Mouse (Mus musculus) 3T3-L1 (cell line): ENCODE measurements around the gene Map3k11.

ENCODE experiments used
- DNase-seq: peaks from one replicate; pipeline ENCODE4 v3.0.0-alpha.2; 2015; ENCODE audit warnings: low read depth, low spot score

Map3k11 gene

DNA sequence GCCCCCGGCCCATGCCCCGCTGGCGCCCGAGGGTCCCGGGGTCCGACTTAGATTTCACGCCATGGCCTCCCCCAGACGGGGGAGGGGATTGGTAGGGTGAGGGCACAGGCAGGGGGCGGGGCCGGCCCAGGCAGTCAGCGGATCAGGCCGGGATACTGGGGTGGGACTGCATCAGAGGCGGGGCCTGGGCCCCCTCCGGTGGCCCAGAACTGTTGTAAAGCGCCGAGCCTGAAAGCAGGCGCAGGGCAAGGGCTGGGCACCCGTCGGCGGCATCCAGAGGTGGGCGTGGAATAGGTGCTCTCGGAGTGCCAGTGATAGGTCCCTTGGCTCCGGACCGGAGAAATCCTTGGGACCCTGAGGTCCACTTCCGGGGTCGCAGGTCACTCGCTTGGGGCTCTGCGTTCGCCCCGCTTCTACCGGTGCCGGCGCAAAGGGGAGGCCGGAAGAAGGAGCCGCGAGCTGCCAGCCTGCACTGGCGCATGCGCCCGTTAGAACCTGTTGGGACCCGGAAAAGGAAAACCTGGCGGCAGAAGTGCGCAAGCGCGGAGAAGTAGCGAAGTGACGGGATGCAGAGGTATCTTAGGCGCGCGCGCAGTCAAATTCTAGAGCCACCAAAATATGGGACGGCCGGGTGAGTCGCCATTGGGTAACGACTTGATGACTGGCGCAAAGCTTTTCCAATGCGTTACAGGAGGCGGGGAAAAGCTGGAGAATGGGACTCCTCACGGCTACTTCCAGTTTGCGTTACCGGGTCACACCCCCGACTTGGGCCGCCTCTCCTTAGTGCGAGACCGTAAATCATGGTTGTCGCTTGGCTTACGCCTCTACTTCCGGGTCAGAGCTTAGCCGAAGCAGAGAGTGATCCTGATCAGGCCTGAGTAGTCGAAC lies at the start of gene Map3k11, which contains the start of gene Pcnx3:
Gene Map3k11, plus strand, starts transcription at position 543 of the 888 bp plus-strand sequence.
Gene Pcnx3, minus strand, starts transcription at position 709 of the 888 bp plus-strand sequence.
- DNase-seq, result peak; percentile 100

DNA sequence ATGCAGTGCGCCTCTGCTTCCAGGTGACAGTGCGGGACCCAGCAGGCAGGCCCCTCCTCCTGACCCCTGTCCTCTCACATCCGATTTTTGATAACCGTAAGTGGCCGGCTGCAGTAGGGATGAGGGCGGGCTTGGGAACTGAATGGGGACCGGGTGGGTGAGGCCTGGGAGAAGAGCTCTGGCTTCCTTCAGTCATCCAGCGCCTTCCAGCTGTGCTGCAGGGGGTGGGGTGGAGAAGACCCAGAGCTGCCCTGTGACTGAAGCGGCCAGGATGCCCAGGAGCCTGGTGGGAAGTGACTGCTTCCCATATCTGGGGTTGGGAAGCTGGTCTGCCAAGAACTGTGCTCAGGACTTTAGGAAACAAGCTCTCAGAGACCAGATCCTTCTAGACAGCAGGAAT lies 48.2 kb upstream of the Map3k11 start:
- no peak for DNase-seq

DNA sequence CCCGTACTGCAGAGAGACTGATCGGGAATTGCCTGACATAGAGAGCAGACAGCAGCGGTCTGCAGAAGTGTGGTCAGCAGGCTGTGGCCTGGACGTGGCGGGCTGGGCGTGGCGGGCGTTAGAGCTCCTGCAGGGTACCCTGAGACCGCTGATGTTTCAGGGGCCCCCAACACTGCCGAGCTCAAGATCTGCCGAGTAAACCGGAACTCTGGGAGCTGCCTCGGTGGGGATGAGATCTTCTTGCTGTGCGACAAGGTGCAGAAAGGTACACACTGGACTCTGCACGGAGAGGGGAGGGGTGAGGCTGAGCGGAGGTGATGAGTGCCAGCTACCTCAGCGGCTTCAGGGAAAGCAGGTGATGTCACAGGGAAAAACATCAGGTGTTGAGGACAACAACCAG lies 47.5 kb upstream of the Map3k11 start:
- DNase-seq, result no peak

DNA sequence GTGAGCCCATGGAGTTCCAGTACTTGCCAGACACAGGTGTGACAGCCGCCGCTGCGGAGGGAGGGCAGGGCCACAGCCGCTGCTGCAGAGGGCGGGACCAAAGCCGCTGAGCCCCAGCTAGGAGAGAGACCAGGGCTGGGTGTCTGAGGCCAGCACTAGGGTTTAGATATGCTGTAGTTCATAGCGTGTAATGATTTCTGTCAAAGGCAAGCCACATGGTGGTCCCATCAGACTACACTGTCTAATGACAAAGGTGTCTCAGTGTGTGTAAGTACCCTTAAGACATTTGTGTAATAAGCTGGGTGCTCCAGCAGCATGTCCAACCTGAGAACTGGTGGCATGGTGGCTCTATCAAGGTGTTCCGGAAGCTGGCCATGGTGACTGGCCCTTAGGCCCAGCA lies 46.9 kb upstream of the Map3k11 start:
- DNase-seq, result no peak

DNA sequence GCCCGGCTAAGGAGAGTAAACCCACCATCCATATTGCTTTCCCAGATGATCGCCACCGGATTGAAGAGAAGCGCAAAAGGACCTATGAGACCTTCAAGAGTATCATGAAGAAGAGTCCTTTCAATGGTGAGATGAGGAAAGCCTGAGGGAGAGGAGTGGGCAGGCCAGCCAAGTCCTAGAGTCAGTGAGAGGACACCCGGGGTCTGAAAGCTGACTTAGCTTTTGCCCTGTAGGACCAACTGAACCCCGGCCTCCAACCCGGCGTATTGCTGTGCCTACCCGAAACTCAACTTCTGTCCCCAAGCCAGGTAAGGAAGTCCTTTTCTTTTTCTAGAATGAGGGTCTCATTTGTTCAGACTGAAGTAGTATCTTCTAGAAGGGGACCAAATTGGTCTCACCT lies 43.3 kb upstream of the Map3k11 start:
- no peak for DNase-seq

DNA sequence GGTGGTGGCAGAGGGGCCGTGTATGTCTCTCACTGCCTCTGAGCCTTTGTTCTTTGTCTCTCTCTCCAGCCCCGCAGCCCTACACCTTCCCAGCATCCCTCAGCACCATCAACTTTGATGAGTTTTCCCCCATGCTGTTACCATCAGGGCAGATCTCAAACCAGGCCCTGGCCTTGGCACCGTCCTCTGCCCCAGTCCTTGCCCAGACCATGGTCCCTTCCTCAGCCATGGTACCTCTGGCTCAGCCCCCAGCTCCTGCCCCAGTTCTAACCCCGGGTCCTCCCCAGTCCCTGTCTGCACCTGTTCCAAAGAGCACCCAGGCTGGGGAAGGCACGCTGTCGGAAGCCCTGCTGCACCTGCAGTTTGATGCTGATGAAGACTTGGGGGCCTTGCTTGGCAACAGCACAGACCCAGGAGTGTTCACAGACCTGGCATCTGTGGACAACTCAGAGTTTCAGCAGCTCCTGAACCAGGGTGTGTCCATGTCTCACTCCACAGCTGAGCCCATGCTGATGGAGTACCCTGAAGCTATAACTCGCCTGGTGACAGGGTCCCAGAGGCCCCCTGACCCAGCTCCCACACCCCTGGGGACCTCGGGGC lies 41.7 kb upstream of the Map3k11 start:
- no peak for DNase-seq

DNA sequence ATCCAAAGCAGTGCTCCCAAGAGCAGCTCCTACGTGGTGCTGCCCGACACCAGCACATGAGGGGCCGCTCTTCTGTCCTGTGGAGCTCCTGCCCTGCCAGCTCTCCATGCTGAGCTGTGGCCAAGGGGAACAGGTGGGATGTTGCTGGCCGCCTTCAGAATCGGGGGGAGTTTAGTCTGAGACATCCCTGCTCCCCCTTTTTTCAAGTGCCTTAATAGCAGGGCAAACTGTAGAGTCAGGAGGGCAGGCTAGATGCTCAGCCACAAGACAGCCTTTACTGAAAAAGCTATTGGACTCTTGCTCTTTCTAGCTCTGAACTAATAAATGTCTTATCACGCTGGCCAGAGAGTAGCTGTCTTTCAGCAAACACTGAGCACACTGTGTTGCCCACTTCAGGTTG lies 40.8 kb upstream of the Map3k11 start:
- DNase-seq, result no peak

DNA sequence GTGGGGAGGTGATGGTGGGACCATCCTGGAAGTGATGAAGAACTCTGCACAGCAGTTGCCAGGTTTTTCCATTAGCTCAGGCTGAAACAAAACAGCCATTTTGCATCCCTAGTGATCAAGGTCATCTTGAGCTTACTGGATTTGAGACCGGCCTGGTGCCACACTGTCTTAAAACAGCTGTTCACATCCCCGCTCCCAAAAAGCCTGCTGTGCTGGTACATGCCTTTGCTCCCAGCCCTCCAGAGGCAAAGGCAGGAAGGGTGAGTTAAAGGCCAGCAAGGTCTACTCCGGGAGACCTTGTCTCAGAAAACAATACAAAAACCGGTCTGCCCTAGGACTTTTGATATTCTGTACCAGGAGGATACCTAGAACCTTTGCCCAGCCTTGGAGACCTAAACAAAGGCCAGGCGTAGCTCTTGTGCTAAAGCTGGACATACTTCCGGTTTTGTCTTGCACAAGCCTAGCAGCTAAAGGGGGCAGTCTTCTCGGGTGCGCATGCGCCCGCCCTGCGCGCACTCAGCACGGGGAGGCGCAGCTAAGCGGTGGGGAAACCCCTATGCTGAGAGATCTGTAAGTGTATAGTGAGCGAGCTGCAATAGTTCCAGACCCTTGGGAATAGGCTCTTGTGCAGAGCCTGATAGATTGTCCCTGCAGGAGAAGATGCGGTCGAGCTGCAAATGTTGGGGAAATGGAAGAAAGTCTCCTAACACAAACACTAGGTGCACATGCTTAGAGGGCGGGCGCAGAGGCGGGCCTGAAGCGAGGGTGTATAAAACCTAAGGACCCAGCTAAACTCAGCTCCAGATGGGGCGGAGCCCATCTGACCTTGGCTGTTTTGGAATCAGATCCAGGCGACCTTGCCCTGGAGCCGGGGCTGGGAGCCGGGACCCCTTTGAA lies 39.9 kb upstream of the Map3k11 start:
- peak; percentile 79 for DNase-seq

DNA sequence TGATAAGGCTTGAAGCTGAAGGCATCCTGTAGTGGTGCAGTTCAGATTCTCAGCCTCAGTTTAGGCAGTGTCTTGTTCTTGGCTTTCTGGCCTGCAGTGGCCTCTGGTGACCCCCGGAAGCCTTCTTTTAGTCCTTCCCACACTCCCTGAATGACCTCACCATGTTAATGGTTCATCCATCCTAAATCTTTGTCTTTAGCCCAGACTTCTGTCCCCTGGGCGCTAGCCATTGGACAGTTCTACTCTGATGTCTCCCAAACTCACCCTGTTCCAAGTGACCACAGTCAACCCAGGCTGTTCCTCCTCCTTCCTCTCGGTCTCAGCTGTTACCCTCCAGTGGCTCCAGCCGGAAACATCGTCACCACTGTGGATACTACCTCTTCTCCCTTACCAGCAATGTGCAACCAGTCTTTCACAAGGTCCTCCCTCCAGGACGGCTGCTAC lies 39.2 kb upstream of the Map3k11 start:
- DNase-seq, result no peak

DNA sequence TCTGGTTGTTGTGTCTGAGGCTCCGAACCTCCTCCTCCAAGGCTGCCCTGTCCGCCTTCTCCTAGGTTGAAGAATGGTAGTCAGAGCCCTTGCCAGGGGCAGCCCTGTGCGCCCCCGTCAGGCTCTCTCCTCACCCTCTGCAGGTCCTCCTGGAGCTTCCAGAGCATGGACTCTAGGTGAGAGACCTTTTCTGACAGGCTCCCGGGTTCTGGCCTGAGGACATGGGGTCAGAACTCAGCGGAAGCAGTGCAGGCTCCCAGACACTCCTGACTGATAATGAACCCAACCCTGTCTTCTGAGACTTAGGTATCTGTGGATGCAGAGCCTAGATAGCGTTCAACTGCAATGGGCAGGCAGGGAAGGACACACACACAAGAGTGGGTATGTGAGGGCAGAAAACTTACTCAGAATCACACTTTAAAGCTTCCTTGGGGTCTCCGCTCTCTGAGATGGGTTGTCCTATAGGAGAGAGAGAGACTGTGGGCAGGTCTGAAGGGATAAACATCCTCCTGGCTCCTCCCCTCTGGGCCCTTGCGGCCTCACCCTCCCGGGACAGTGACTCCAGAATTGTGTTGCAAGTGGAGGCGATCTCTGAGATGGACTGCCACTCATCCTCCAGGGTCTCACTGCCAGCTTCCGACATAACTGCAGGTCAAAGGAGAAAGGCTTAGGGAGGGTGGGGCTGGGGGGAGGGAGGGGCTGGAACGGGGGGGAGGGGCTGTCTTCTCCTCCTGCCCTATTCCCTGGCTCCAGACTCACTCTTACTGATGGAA lies 36.9 kb upstream of the Map3k11 start:
- DNase-seq, result no peak

DNA sequence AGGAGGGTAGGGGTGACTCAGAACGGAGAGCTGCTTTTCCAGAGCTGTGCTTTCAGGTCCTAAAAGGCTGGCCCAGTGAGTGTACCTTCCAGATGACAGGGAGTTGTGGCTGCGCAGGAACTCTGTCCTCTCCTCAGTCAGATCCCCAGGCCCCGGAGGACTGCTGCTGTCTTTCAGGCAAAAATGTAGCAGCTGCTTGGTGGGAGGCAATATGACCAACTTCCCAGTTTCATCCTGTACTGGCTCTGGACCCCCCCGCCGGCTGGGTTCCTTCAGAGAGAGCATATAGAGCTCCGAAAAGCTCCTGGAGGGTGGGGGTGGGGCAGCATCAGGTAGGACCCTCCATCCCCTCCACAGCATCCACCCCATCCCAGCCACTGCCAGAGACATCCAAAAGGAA lies 36.0 kb upstream of the Map3k11 start:
- no peak for DNase-seq

DNA sequence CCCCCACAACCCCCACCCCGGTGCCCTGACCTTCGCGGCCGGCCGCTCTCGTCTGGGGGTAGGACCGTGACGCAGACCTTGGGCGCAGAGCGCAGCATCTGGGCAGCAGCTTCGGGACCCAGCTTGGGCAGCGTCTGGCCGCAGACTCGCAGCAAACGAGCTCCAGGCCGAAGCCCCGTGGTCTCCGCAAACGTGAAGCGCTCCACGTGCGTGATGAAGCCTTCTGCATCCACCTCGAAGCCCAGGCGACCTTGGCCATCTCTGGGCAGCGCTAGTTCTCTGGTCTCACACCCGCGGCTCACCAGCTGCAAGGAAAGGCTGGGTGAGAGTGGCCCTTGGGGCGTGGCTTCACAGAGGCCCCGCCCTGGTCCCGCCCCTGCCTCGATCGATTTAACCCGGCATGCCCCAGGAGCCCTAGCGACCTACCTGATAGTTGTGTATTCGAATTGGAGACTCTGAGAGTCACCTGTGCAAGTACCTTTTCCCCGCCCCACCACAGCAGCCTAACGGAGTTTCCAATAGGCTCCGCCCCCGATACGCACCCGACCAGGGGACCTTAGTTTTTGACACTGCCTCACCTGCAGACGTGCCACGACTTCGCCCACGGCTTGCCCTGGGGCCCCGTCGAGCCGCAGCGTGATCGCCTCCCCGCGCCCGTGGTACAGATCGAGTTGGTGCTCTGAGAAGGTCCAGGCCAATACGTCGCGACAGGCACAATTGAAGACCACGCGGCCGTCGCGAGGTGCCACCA lies 34.4 kb upstream of the Map3k11 start:
- no peak for DNase-seq

DNA sequence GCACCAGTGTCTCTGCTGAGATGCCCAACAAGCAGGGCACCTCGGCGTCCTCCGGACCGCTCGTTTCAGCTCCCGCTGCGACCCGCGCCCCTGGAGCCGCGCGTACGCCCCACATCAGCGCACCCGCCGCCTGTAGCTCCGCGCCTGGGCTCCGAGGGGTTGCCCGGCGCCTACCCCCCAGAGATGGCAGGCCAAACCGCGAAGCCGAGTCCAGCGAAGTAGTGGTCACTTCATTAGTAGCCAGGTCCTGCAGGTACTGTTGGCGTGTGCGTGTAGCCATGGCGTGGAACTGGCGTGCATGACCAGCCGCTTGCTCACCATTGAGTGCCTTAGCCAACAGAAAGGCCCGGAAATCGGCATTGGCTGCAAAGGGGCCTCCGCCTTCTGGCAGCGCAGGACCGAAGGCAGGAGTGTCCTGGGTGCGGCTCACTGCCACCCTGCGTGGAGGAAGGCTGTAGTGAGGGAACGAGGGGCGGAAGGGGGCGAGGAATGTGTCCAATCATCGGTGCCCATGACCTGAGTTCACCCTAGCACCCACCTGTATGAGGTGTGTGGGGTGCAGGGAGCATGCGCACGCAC lies 33.7 kb upstream of the Map3k11 start:
- no peak for DNase-seq

DNA sequence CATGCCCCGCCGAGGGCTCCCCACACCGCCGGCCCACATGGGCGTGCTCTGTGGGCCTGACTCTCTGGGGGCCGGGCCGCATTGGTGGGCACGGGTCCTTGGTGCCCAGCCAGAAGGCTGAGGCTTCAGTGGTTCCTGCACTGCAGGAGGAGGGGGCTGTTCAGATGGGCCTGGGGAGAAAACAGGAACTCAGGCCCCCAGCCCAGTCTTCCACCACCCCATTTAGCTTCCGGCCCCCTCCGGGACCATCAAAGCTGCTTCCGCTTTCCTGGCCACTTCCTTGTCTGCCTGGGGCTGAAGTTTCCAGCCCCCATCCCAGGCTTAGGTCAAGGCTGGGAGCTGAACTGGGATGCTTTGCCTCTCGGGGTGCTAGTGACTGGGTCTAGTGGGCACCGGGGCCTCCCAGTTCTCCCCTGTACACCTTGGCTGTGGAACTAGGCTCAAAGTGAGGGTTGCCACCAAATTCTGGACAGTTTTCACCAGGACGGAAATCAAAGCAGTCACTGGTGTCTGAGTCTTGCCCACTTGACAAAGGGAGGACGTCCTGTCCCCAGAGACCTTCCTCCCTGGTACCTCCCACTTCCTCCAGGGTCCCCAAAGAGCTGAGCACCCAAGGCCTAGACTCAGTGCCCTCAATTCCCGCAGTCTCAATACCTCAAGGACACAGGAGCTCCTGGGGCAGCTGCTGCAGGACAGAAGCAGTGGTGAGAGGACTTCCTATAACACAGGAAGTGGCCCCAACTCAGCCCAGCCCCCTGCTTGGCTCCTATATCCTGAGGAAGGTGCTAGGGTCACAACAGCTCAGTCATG lies 27.4 kb upstream of the Map3k11 start:
- no peak for DNase-seq

DNA sequence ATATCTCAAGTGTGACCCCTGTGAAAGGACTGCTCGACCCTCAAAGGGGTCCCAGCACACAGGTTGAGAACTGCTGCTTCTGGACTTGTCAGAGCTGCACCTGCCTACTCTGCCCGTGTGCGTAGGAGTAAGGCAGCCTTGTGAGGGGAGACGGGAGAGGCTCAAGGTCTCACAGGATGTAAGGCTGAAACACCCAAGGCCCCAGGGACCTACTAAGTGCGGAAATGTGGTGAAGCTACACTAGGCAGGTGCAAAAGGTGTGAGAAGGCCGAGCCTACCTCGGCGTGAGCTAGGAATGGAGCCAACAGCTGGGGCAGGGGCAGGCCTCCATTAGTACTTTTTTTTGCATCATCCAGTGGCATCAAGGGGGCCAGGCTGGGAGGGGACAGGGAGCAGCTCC lies 26.2 kb upstream of the Map3k11 start:
- DNase-seq, result no peak

DNA sequence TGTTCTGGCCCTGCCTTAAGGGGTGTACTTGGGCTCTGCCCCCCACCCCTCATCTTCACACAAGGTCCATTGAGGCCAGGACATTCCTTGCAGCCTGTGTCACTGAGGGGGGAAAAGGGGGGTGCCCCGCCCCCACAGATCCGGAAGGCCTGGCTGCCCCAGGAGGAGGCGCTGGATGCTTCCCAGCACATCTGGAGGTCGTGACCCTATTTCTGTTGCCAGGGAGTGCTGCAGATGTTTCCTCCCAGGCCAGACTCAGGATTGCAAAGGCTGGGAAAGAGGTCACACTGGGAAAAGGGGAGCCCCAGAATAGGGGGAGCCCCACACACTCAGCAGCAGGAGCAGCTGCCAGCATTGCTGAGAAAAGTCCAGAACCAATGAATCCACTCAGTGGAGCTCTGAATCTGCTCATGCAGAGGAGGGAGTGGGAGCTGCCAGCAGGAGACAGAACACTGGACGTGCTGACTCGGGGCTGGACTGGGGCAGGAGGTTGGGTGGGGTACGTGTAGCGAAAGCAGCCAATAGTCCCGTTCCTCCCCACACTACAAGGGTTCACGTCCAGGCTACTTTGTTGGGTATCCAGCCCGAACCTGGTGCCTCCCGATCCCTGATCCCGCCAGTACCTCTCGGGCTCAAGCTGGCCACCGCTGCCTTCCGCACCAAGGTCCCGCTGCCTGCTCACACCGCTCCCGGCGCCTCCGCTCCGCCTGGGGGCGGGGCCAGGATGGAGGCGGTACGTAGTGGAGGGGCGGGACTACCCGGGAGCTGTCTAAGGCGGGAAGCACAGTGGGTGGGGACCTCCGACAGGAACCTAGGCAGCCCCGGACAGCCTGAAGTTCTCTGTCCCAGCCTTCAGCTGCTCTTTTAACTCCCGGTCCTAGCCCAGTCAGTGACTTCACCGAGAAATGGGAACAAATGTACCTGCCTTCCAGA lies 25.3 kb upstream of the Map3k11 start, which contains the start of gene Sipa1:
Gene Sipa1, minus strand, starts transcription at position 727 of the 933 bp plus-strand sequence.
- DNase-seq, result peak; percentile 90

DNA sequence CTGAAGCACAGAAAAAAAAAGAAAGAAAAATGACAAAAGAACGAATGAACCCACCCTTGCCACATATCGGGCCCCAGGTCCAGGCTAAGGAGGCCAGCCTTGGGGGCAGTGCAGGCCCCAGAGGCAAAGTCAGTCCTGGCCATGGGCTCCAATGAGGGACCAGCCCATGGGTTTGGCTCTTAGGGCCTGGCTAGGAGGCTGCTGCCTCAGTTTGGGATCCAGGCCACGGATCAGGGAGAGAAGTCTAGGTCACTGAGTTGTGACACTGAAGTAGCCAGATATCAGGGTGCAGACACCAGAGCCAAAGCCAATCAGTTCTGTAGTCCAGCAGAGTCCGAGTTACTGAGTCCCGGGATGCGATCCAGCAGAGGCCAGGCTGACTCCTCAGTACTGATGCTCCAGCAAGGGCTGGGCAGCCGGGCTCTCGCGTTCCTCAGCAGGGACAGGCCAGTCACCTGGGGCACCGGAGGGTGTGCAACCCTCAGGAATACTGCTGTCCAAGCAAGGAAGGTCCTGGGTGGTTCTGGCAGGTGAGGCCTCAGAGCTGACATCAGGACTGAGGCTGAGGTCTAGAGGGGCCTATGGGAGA lies 23.8 kb upstream of the Map3k11 start:
- DNase-seq, result no peak

DNA sequence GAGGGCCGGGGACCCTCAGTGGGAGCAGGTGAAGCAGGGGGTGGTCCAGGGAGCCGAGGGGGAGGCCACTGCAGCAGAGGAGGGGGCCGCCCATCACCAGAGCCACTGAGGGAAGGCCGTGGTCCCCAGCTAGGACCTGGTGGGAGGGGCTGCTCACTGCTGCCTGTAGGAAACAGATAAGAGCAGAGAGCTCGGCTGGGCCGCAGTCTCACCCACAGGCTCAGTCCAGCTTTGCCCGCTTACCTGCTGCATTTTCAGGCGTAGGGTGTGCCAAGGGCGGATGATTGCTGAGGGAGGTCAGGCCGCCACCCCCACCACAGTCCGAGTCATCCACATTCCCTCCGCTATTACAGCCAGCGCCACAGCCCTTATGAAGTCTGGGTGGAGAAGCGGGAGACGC lies 23.1 kb upstream of the Map3k11 start:
- no peak for DNase-seq
